Mouse (Mus musculus) T-helper 2 cell (primary cell): Measurements from ENCODE around the gene Steap1.

Source experiments
- in situ Hi-C: fragments of 300-600 bp; cut with MboI, MseI; formaldehyde crosslinking; loops from one replicate; pipeline ENCODE4 v1.15.1; 2025; ENCODE audit warnings: high pct_unique_total_duplicates

Steap1 gene

DNA sequence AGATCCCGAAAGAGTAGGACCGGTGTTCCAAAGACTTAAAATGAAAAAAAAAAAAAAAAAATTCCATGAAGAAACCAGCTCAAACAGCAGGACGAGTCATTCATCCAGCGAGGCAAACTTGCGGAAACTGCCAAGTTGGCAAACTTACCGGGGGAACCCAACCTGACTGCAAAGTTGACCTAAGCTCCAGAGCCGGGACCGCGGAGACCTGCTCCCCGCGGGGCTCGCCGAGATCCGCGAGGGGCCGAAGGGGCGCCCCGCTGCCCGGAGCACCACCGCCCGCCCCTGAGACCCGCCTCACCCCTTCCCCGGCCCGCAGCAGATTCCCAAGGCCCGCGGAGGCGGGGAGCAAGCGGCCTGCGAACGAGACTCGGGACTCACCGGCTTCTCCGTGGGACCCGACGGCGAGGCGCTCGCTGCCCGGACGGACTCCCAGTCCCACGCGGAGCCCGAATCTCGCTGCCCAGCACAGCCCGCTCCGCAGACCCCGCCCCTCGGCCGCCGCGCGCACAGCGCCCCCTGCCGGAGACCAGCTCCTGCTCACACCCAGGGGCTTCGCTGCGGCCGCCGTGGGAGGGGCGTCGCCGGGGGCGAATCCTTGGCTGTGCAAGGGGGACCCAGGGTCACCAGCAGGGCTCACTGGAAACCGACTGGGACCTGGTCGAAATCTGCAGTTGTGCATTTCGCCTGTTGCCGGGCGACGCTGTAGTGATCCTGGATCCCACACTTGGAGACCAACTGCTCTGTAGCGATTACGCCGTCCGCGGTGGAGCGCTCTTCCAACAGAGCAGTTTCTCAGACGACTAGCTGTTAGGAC is at the start of gene Steap1:
Steap1 (minus strand) TSS at position 461 of the 817 bp plus-strand sequence.
- in situ Hi-C loops = no loop called here

- in situ Hi-C loops = no loop called here
These were observed 38.0 kb upstream of the Steap1 start for GRCm38 (mm10) chr5:5787106-5787505.

- in situ Hi-C loops = no loop called here
These were observed 7.4 kb upstream of the Steap1 start for GRCm38 (mm10) chr5:5756392-5757019.

- in situ Hi-C loops = no loop called here
These were observed 5.9 kb upstream of the Steap1 start for GRCm38 (mm10) chr5:5755039-5755438.

DNA sequence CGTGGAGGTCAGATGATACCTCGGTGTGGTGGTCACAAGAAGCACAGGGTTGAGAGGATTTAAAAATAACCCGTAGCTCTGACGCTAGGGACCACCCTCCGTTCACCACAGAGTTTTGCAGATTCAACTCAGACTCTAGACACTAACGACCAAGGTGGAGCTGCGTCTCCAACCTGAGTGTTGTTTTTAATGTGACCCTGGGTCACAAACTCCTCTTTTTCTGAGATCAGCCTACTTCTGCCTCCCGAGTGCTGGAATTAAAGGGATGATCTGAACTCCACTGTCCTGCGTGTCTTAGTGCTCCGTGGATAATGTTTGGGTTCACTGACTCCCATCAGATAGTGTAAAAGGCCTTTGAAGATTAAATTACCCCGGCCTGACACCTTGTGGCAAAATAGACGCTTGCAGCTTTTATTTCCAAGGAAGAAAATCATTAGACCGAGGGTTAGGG is 671 bp upstream of the Steap1 start:
- in situ Hi-C loops = loop anchor here (5.0 kb wide), 1 partner anchor 252 kb away; no protein-coding TSS in a partner anchor

DNA sequence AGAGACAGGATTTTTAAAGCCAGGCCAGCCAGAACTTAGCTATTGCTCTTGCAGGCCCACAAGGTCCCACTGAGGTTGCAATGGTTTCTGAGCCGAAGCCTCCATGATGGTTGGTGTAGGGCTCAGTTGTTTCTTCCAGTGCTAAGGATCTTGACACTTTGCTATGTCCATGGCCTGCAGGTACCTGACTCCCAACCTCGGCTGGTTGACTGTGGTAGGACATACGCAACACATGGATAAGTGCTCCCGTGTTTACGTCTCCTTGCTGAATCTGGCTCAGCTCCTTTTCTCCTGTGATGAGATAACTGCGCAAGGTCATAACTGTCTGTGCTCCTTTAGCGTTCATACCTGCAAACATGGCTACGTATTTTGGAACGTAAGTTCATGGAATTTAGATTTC is 14.7 kb downstream of the Steap1 start:
- in situ Hi-C loops = no loop called here

DNA sequence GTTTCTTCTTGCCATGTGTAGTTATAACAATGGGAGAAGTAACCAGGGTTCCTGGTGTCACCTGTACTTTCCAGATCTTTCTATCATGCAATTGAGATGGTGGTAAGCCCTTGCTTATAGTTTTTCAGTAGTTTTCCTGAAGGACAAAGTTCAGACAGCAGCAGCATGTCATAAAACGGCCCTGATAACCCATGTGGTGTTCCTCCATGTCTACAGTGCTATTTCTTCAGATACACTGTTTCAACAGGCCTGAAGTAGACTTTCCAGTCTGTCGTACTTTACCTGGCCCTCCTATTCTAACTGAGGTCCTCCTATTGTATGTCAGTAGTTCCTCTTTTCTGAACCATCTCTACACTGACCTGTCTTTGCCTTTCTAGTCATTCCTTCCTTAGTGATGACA is 16.3 kb downstream of the Steap1 start:
- in situ Hi-C loops = no loop called here

DNA sequence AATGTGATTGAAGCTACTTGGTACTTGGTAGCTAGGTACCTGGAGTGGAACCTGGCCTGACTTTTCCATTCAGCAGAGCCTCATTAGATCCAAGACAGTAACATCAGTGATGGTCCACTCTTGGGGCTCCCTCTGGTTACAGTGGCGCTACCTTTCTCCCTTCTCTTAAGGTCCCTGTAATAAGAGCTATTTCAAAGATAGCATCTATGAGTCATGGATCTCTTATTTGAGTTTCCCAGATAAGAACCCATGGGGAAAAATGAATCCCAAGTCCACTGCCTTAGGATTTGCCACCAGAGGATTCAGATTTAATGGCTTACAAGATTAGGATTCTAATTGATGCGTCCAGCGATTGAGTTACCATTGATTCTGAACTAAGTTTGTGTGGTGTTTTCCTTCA is 16.9 kb downstream of the Steap1 start:
- in situ Hi-C loops = no loop called here

GRCm38 (mm10) chr5:5729904-5730303 is 19.2 kb downstream of the Steap1 start:
- in situ Hi-C loops = no loop called here

DNA sequence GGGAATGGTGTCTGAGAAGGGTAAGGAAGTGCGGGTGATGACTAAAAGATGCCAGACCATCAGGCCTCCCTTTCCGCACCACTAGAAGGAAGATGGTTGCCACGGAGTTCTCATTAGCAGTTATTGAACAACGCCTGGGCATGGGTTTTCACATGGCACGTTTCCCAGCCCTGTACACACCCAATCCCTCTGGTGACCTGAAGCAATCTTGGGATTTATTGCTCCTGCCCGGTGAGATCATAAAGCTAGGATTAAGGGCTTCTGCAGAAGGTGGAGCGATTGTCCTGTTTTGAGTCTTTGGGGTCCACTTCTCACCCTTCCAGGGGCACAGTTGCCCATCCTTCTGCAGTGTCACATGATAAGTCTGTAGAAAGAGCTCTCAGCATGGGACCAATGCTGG is 26.9 kb downstream of the Steap1 start:
- in situ Hi-C loops = no loop called here

GRCm38 (mm10) chr5:5711032-5711431 is 38.1 kb downstream of the Steap1 start:
- in situ Hi-C loops = no loop called here

DNA sequence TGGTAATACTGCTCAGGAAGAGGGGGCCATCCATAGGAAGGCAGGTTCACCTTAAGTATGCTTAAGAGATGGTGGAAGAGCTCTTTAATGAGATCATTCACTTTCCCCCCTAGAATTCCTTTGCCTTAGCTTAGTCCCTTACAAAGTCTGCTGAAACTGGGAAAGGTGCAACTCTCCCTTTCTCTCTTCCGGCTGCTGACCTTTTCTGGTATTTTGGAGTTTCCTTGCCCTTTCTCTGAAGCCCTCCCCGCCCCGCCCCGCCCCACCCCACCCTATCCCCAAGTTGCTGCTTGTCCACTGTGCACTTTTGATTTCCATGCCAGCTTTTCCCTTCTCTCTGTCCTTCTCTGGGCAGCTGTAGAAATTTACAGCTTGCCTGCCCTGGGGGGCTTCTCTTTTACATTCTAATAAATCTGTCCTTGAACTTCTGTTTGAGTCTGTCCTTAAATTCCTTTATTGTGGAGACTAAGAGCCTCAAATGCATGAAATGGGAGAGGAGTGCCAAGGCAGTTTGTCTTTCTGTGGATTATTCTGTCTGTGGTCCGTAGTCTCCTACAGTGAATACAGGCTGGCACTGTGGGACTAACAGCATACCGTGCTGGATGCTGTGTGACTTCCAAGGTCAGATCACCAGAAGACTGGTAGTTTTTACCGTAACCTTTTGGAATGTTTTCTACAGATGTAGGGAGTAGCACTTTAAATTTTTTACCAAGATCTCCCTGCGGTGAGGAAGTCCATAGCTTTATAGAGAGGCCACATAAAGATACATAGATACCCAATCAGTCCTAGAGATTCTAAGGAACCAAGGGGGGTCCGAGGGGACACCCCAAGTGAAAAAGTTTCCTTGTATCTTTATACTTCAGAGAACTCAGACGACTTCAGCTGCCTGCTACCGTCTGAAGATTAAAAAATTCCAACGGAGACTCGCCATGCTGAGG is 41.5 kb downstream of the Steap1 start:
- in situ Hi-C loops = no loop called here

DNA sequence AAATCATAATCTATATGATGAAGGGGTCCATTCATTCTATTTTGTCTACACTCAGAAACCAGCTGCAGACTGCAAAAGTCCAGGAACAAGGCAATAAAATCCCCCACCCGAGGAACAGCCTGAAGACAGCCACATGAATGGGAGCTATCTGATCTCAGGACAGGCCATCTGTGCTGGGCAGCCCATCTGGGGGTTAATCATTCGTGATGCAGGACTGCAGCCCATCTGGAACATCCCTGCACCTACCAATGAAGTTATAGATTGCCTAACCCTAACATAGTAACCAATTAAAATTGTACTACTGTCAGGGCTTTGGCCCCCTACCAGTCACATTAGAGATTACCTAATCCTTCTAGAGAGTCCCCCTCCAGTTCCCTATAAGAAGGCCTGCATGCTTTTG is 44.1 kb downstream of the Steap1 start:
- in situ Hi-C loops = no loop called here

GRCm38 (mm10) chr5:5700386-5700785 is 48.7 kb downstream of the Steap1 start:
- in situ Hi-C loops = no loop called here

GRCm38 (mm10) chr5:5698830-5699229 is 50.3 kb downstream of the Steap1 start:
- in situ Hi-C loops = no loop called here

- in situ Hi-C loops = no loop called here
These were observed 53.7 kb downstream of the Steap1 start for GRCm38 (mm10) chr5:5695401-5695942.

DNA sequence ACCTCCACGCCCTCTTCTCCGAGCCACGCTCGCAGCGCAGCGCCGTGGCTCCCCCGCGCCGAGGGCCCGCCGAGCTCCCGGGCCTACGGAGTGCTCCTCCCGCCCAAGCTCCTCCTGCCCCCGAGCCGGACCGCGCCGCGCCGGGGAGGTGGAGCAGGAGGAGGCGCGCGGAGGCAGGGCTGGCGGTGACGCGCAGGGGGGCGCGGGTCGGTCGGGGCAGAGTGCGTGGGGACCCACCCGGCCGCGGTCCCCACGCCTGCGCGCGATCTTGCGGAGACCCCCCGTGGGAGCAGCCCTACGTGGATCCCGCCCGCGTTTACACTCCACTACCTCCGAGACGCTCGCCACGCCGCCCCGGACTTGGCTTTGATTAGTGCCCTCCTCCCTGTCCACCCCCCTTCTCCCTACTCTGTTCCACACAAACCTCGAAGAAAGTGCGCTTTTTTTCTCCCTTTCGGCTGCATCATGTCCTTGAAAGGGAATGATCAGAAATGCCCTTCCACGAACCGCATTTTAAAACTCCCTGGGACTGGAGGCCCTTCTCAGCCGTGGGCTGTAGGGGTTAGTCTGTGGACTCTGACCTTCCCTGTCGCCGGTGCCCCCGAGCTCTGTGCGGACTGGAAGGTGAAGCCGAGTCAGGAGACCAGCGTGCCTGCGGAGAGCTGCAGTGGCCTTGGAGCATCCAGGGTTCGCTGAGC is 55.0 kb downstream of the Steap1 start, which contains the start of gene Steap2:
Steap2 (minus strand) TSS at position 623 of the 698 bp plus-strand sequence.
- in situ Hi-C loops = no loop called here

- in situ Hi-C loops = no loop called here
These were observed 55.6 kb downstream of the Steap1 start for GRCm38 (mm10) chr5:5693541-5693955.

DNA sequence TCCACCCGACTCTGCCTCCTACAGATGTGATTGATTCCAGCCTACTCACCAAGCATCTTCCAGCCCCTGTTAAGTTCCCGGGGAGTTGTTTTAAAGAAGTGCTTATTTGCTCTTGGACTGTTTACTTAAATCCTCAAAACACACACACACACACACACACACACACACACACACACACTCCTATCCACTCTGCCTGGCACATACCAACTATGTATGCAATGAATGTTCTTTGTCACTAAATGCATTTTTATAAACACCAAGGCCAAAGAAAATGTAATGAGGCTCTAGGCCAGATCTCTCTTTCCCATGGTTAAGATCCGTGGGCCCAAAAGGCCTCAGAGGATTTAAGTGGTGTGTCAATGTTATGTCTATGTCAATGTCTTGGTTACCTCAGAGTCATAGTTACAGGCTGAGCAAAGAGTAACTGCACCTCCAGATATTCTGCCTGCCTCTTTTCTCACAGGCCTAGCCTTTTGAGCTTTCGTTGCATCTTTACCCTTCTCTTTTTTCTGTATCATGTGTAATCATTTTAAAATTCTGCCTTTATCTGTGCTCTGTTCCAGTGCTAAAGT is 56.9 kb downstream of the Steap1 start:
- in situ Hi-C loops = no loop called here

GRCm38 (mm10) chr5:5688945-5689540 is 60.1 kb downstream of the Steap1 start:
- in situ Hi-C loops = no loop called here
